Comparison of ENCODE assay signal across 18 mouse cellular contexts in the genomic region with DNA sequence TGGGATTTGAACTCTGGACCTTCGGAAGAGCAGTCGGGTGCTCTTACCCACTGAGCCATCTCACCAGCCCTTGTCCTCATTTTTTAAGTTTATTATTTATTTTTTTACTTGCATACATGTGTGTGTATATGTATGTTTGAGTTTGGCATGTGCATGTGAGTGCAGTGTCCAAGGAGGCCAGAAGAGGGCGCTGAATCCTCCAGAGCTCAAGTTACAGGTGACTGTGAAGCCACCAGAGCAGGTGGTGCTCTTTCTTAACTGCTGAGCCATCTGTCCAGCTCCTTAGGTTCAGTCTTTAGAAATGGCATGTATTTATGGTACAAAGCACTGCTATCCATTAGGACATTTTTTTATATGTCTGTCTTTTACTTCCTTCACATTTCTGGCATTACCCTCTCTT.
DNase-seq lines count a peak whose midpoint lies in the region; ATAC-seq and TF ChIP-seq lines count a peak whose summit lies in the region.
"Had no signal": no experiment of that assay in that cellular context is flagged by ENCODE, and none has a peak within 500 bp of the region (broad histone marks: within the 10 kb centered on the region; RNA-seq: fewer than 3 reads in every experiment).

No protein-coding gene starts in this region.

- no peak overlapping the region for H3K9ac ChIP-seq in liver, embryonic 14.5 days (replicated peaks)
- no peak overlapping the region for H3K9ac ChIP-seq in liver, embryonic 12.5 days
- H3K9ac ChIP-seq in ES-Bruce4 (ENCODE audit: low read depth, poor library complexity, severe bottlenecking), result no peak overlapping the region
- H3K9ac ChIP-seq in liver, embryonic 15.5 days, result no peak overlapping the region
- H3K9ac ChIP-seq: forebrain, embryonic 12.5 days; midbrain, embryonic 12.5 days had no signal

- no peaks in the 10 kb centered on the region for H3K9me3 ChIP-seq in liver, embryonic 14.5 days (ENCODE audit: control insufficient read depth, low read length)
- 0 out of 2 replicates have a peak, but pooled peaks cover 3% of the 10 kb centered on the region for H3K9me3 ChIP-seq in liver, embryonic 12.5 days (replicated peaks)
- no peaks in the 10 kb centered on the region for H3K9me3 ChIP-seq in ES-Bruce4 (replicated peaks; ENCODE audit: control insufficient read depth, insufficient read depth, low read length, poor library complexity, severe bottlenecking)
- no peaks in the 10 kb centered on the region for H3K9me3 ChIP-seq in liver, embryonic 15.5 days (replicated peaks)
- H3K9me3 ChIP-seq: forebrain, embryonic 12.5 days; limb, embryonic 10.5 days; midbrain, embryonic 12.5 days had no signal

- intact Hi-C loops in gastrocnemius, adult 2 months (cut with DNase I), result no loop called here

- peaks cover 16 to 35% of the 10 kb centered on the region in 2 experiments for H3K4me1 ChIP-seq in liver, embryonic 14.5 days (replicated peaks; ENCODE audit: control insufficient read depth in 2 of 2, insufficient read depth in 2 of 2, low read length in 1 of 2)
- H3K4me1 ChIP-seq in liver, embryonic 12.5 days, result peaks cover 38% of the 10 kb centered on the region
- peaks cover 2% of the 10 kb centered on the region for H3K4me1 ChIP-seq in ES-Bruce4 (ENCODE audit: control insufficient read depth, insufficient read depth, low read length)
- peaks cover 40% of the 10 kb centered on the region for H3K4me1 ChIP-seq in liver, embryonic 15.5 days (replicated peaks)
- H3K4me1 ChIP-seq: forebrain, embryonic 12.5 days; limb, embryonic 10.5 days; midbrain, embryonic 12.5 days had no signal

- no peak overlapping the region for H3K4me2 ChIP-seq in liver, embryonic 14.5 days (ENCODE audit: low read depth)
- H3K4me2 ChIP-seq in liver, embryonic 12.5 days, result no peak overlapping the region
- H3K4me2 ChIP-seq in liver, embryonic 15.5 days, result no peak overlapping the region
- H3K4me2 ChIP-seq: forebrain, embryonic 12.5 days; midbrain, embryonic 12.5 days had no signal

- no peak overlapping the region for H3K4me3 ChIP-seq in gastrocnemius, adult 2 months
- H3K4me3 ChIP-seq in liver, embryonic 14.5 days (ENCODE audit: insufficient read depth in 1 of 2, low read depth in 2 of 2, low read length in 2 of 2), result no peak overlapping the region
- no peak overlapping the region for H3K4me3 ChIP-seq in liver, embryonic 12.5 days
- H3K4me3 ChIP-seq in ES-Bruce4 (ENCODE audit: low read depth, low read length), result no peak overlapping the region
- H3K4me3 ChIP-seq in liver, embryonic 15.5 days (replicated peaks), result no peak overlapping the region
- H3K4me3 ChIP-seq: forebrain, embryonic 12.5 days; limb, embryonic 10.5 days; midbrain, embryonic 12.5 days had no signal

- DNase-seq in gastrocnemius, adult 2 months, result no peak
- DNase-seq in gastrocnemius, postnatal 10 days, result no peak
- no peak for DNase-seq in liver, embryonic 14.5 days (ENCODE audit: low read depth in 3 of 3, low spot score in 3 of 3)
- DNase-seq in ovary, adult 18-20 months (ENCODE audit: low spot score), result no peak
- no peak for DNase-seq in cerebellum, adult 11 months
- DNase-seq: adrenal gland, postnatal 36 days; cerebellum, adult 9-11 months; heart, postnatal 4 days; kidney, adult 9 months; layer of hippocampus, postnatal 36 days had no signal

- no peak for TF ChIP-seq POLR2A in ES-Bruce4 (IDR thresholded peaks at IDR 0.05; ENCODE audit: insufficient read depth, low read length)

- peak; percentile 10; the same call in 1 of the 2 replicates for TF ChIP-seq CTCF in gastrocnemius, adult 2 months (IDR thresholded peaks at IDR 0.05)
- peak; percentile 66 for TF ChIP-seq CTCF in liver, embryonic 14.5 days (IDR thresholded peaks at IDR 0.05; ENCODE audit: low read depth)
- TF ChIP-seq CTCF in ES-Bruce4 (IDR thresholded peaks at IDR 0.05; ENCODE audit: low read depth, low read length), result peak; percentile 51

- 90% methylated on average over 3 of the region's 3 CpGs for WGBS in liver, embryonic 14.5 days (ENCODE audit: insufficient replicate concordance)
- 80% methylated on average over 3 of the region's 3 CpGs for WGBS in liver, embryonic 12.5 days (ENCODE audit: insufficient replicate concordance)
- WGBS in liver, embryonic 15.5 days (ENCODE audit: insufficient replicate concordance), result 83% methylated on average over 3 of the region's 3 CpGs

- no peak for TF ChIP-seq EP300 in liver, embryonic 14.5 days (IDR thresholded peaks at IDR 0.05; ENCODE audit: low read depth)
- no peak for TF ChIP-seq EP300 in ES-Bruce4 (IDR thresholded peaks at IDR 0.05; ENCODE audit: insufficient read depth, low read depth, low read length)

- H3K27ac ChIP-seq in gastrocnemius, adult 2 months, result no peak overlapping the region
- no peak overlapping the region for H3K27ac ChIP-seq in liver, embryonic 14.5 days
- H3K27ac ChIP-seq in liver, embryonic 12.5 days, result no peak overlapping the region
- H3K27ac ChIP-seq in ES-Bruce4 (ENCODE audit: insufficient read depth, low read length), result no peak overlapping the region
- H3K27ac ChIP-seq in liver, embryonic 15.5 days (replicated peaks), result 0 out of 2 replicates have a peak overlapping the region, but pooled peaks have one; percentile 16
- H3K27ac ChIP-seq: forebrain, embryonic 12.5 days; limb, embryonic 10.5 days; macrophage; midbrain, embryonic 12.5 days had no signal

- ATAC-seq in liver, embryonic 14.5 days (ENCODE audit: insufficient read depth), result no peak
- ATAC-seq in liver, embryonic 12.5 days, result no peak
- no peak for ATAC-seq in liver, embryonic 15.5 days (ENCODE audit: insufficient read depth)
- ATAC-seq: activated CD4-positive, CD25-positive, alpha-beta regulatory T cell, adult 4 months had no signal

- peaks cover 77% of the 10 kb centered on the region for H3K36me3 ChIP-seq in liver, embryonic 14.5 days (replicated peaks; ENCODE audit: control insufficient read depth, insufficient read depth, low read depth)
- peaks cover 99% of the 10 kb centered on the region for H3K36me3 ChIP-seq in liver, embryonic 12.5 days
- H3K36me3 ChIP-seq in ES-Bruce4 (ENCODE audit: control insufficient read depth, insufficient read depth, low read length, poor library complexity, severe bottlenecking), result peaks cover 17% of the 10 kb centered on the region; the same call in 1 of the 2 replicates
- H3K36me3 ChIP-seq in liver, embryonic 15.5 days (replicated peaks), result peaks cover 97% of the 10 kb centered on the region

- H3K27me3 ChIP-seq in liver, embryonic 14.5 days (ENCODE audit: control insufficient read depth, insufficient read depth, low read length), result no peaks in the 10 kb centered on the region
- H3K27me3 ChIP-seq in liver, embryonic 12.5 days (replicated peaks), result no peaks in the 10 kb centered on the region
- H3K27me3 ChIP-seq in ES-Bruce4 (ENCODE audit: control insufficient read depth, insufficient read depth, low read length, poor library complexity, severe bottlenecking), result no peaks in the 10 kb centered on the region
- no peaks in the 10 kb centered on the region for H3K27me3 ChIP-seq in liver, embryonic 15.5 days
- H3K27me3 ChIP-seq: forebrain, embryonic 12.5 days; midbrain, embryonic 12.5 days had no signal

Comparison
In these comparisons a context has a peak if more than half of its experiments do, and no peak if none do; other contexts are left out.
1. CTCF ChIP-seq: peak in every context shown above with its lines; median percentile 66 in liver, embryonic 14.5 days; 51 in ES-Bruce4; 10 in gastrocnemius, adult 2 months.